8 mouse cellular contexts compared by ENCODE assay signal in the genomic region with DNA sequence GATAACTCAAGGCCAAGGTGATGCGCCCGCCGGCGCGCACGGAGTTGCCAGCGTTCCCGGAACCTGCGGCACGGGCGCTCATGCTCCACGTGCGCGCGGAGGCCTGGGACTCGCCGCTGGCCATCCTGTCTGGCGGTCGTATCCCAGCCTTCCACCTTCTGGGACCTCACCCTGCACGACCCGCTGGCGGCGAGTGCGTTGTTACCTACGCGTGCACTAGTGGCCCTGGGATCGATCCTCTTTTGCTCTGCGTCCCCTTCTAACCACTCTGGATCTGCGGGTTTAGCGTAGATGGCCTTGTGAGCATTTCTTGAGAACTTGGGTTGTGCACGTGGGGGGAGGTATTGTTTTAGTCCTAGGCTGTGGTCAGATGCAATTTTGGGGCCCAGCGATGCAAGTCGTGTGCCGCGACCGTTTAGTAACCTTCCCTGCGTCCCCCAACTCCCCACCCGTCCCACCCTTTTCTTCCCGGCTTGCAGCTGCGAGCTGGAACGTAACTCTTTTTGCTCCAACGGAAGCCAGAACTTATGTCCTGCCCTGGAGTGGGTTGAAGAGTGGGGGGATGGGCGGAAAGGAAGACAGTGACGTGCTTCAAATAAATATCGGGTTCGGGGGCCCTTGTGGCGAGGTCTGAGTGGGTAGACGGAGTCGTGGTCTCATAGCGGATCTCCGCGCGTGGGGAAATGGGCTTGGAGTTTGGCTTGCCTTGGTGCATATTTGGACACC. TPM values are rescaled to one million over a fixed set of nuclear protein-coding genes. Genes with fewer than 3 reads are reported as not detected.
DNase-seq lines count a peak whose midpoint lies in the region; TF ChIP-seq lines count a peak whose summit lies in the region.

No protein-coding gene starts in this region.

- no peak for TF ChIP-seq EP300 in CH12.LX (IDR thresholded peaks at IDR 0.05; ENCODE audit: low read length)
- no peak for TF ChIP-seq EP300 in heart, adult 2 months (IDR thresholded peaks at IDR 0.05; ENCODE audit: insufficient read depth, low read depth, low read length)

- DNase-seq in 3134 (ENCODE audit: extremely low read depth, insufficient read length, low spot score) (peak; percentile 82), CH12.LX (ENCODE audit: extremely low read depth) (peak; percentile 64)
- peak; percentile 6 to 25 for DNase-seq in cerebellum, postnatal 14 days
- DNase-seq in heart, adult 2 months: peak; percentile 14 to 21
- DNase-seq in kidney, postnatal 14 days: peak; percentile 36
- DNase-seq in mesoderm, embryonic 11.5 days (ENCODE audit: low read depth, low spot score): peak; percentile 65
- DNase-seq in spleen, postnatal 10 days (ENCODE audit: low spot score in 2 of 2): peak; percentile 40 to 49
- no peak for DNase-seq in left cerebral cortex, postnatal 25 days (ENCODE audit: low spot score in 2 of 2)

- H3K4me2 ChIP-seq in CH12.LX (ENCODE audit: insufficient read depth, low read depth, poor library complexity, severe bottlenecking): peak overlapping the region; percentile 88

- 3% methylated on average over 53 of the region's 53 CpGs for WGBS in heart, adult 2 months

- H3K4me1 ChIP-seq in CH12.LX (ENCODE audit: control insufficient read depth in 1 of 2, insufficient read depth in 2 of 2): peaks cover 12 to 49% of the 10 kb centered on the region in 2 experiments
- H3K4me1 ChIP-seq in heart, adult 2 months (ENCODE audit: control insufficient read depth, insufficient read depth, low read length): no peaks in the 10 kb centered on the region

- H3K27me3 ChIP-seq in CH12.LX (replicated peaks): no peaks in the 10 kb centered on the region
- no peaks in the 10 kb centered on the region for H3K27me3 ChIP-seq in heart, adult 2 months (ENCODE audit: control insufficient read depth, insufficient read depth, low read length)

- H3K36me3 ChIP-seq in CH12.LX (replicated peaks in 1 of 2; ENCODE audit: control insufficient read depth in 1 of 2, insufficient read depth in 1 of 2, low read length in 1 of 2): peaks cover 14 to 35% of the 10 kb centered on the region in 2 experiments
- peaks cover 2% of the 10 kb centered on the region; the same call in 1 of the 2 replicates for H3K36me3 ChIP-seq in heart, adult 2 months (ENCODE audit: control insufficient read depth, insufficient read depth, low read length)

- H3K9ac ChIP-seq in CH12.LX (ENCODE audit: insufficient read depth, low read depth): peak overlapping the region; percentile 81
- peak overlapping the region; percentile 75 for H3K9ac ChIP-seq in heart, adult 2 months (ENCODE audit: low read depth, low read length)

- in situ Hi-C loops in CH12.LX (cut with MboI; ENCODE audit: low pct_ligation_motif_present, low pct_unique_long_range_greater_than_20kb, low sequenced_read_pairs): no loop called here

- H3K9me3 ChIP-seq in CH12.LX (replicated peaks; ENCODE audit: low read length): no peaks in the 10 kb centered on the region

- TF ChIP-seq RAD21 in CH12.LX (IDR thresholded peaks at IDR 0.05; ENCODE audit: low read depth, low read length): no peak

- peak overlapping the region; percentile 74 for H3K27ac ChIP-seq in CH12.LX (ENCODE audit: insufficient read depth, low read depth)
- H3K27ac ChIP-seq in heart, adult 2 months: peak overlapping the region; percentile 76

- intact Hi-C loops in heart, adult 2 months (cut with DNase I): no loop called here
- intact Hi-C loops in left cerebral cortex, postnatal 25 days (cut with DNase I): loop anchor here (5.0 kb wide), 1 partner anchor 801 kb away; no protein-coding TSS in a partner anchor

- no peak for TF ChIP-seq CTCF in CH12.LX (conservative IDR thresholded peaks at IDR 0.05 in 1 of 2, IDR thresholded peaks at IDR 0.05 in 1 of 2; ENCODE audit: low read depth in 2 of 2, low read length in 2 of 2)
- TF ChIP-seq CTCF in heart, adult 2 months (IDR thresholded peaks at IDR 0.05): no peak

- peak overlapping the region; percentile 88 to 95 (median 92) for H3K4me3 ChIP-seq in CH12.LX (replicated peaks in 1 of 3; ENCODE audit: low read depth in 2 of 3, low read length in 2 of 3, poor library complexity in 1 of 3)
- peak overlapping the region; percentile 54 for H3K4me3 ChIP-seq in heart, adult 2 months

- H3K79me2 ChIP-seq in CH12.LX (replicated peaks; ENCODE audit: control insufficient read depth, extremely low read depth, insufficient read depth, poor library complexity, severe bottlenecking): peaks cover 40% of the 10 kb centered on the region
- no peaks in the 10 kb centered on the region for H3K79me2 ChIP-seq in heart, adult 2 months (replicated peaks; ENCODE audit: control insufficient read depth, insufficient read depth, low read length)

- no peak for TF ChIP-seq POLR2A in CH12.LX (IDR thresholded peaks at IDR 0.05; ENCODE audit: low read depth, low read length)
- no peak for TF ChIP-seq POLR2A in heart, adult 2 months (IDR thresholded peaks at IDR 0.05; ENCODE audit: insufficient read depth, low read depth, low read length)

- dilution Hi-C loops in CH12.LX (cut with MboI; ENCODE audit: extremely low pct_ligation_motif_present, extremely low pct_unique_long_range_greater_than_20kb, low sequenced_read_pairs): no loop called here

TF ChIP-seq in CH12.LX, 34 proteins besides CTCF, POLR2A, EP300 and RAD21:
- TF ChIP-seq PAX5 (IDR thresholded peaks at IDR 0.05; ENCODE audit: low read length) (no peak), MAFK (IDR thresholded peaks at IDR 0.05; ENCODE audit: insufficient replicate concordance, low read length) (no peak), ZNF384 (IDR thresholded peaks at IDR 0.05; ENCODE audit: low read depth, low read length) (no peak), TCF12 (IDR thresholded peaks at IDR 0.05; ENCODE audit: low read depth, low read length) (0 out of 2 replicates have a peak, but pooled peaks have one; percentile 23), IRF4 (IDR thresholded peaks at IDR 0.05; ENCODE audit: low read depth, low read length) (no peak), POLR2AphosphoS2 (IDR thresholded peaks at IDR 0.05; ENCODE audit: low read depth, low read length) (no peak), NELFE (IDR thresholded peaks at IDR 0.05; ENCODE audit: low read depth, low read length) (no peak), SIN3A (IDR thresholded peaks at IDR 0.05; ENCODE audit: low read length) (peak; percentile 2; the same call in 1 of the 2 replicates), CHD1 (IDR thresholded peaks at IDR 0.05; ENCODE audit: low read depth, low read length) (no peak; the same call in 1 of the 2 replicates), GABPA (IDR thresholded peaks at IDR 0.05; ENCODE audit: insufficient replicate concordance, low read depth, low read length) (no peak), CHD2 (IDR thresholded peaks at IDR 0.05; ENCODE audit: low read length) (peak; percentile 62), JUN (IDR thresholded peaks at IDR 0.05; ENCODE audit: insufficient read depth, low read depth, low read length) (no peak), JUND (conservative IDR thresholded peaks at IDR 0.05; ENCODE audit: low read depth, low read length) (no peak), HCFC1 (IDR thresholded peaks at IDR 0.05; ENCODE audit: low read depth, low read length) (no peak), ELF1 (IDR thresholded peaks at IDR 0.05; ENCODE audit: low read depth, low read length) (no peak), MAX (IDR thresholded peaks at IDR 0.05; ENCODE audit: low read length) (peak; percentile 94), SMC3 (IDR thresholded peaks at IDR 0.05; ENCODE audit: low read depth, low read length) (no peak), MAZ (IDR thresholded peaks at IDR 0.05; ENCODE audit: low read depth, low read length) (no peak), MEF2A (IDR thresholded peaks at IDR 0.05; ENCODE audit: borderline replicate concordance, low read depth, low read length) (no peak), MXI1 (IDR thresholded peaks at IDR 0.05; ENCODE audit: low read depth, low read length) (peak; percentile 91), NRF1 (IDR thresholded peaks at IDR 0.05; ENCODE audit: low read depth, low read length) (no peak), ZKSCAN1 (IDR thresholded peaks at IDR 0.05; ENCODE audit: borderline replicate concordance, low read depth, low read length) (no peak), TBP (conservative IDR thresholded peaks at IDR 0.05; ENCODE audit: low read depth, low read length) (no peak), MYC (IDR thresholded peaks at IDR 0.05; ENCODE audit: low read depth, low read length) (peak; percentile 90), ZMIZ1 (IDR thresholded peaks at IDR 0.05; ENCODE audit: low read depth, low read length) (peak; percentile 47; the same call in 1 of the 2 replicates), E2F4 (IDR thresholded peaks at IDR 0.05; ENCODE audit: insufficient replicate concordance, low read depth, low read length) (no peak), BHLHE40 (IDR thresholded peaks at IDR 0.05; ENCODE audit: low read depth, low read length) (peak; percentile 85)

RNA-seq across cellular contexts. Expression of gene Cdca7, which starts 0.7 kb away (rescaled TPM):
- total RNA-seq in CH12.LX (2012; rRNA removed): 83.5 and 92.9 TPM in 2 replicates
- total RNA-seq in CH12.LX (2014; rRNA removed): 176 and 202 TPM in 2 replicates
- polyA plus RNA-seq in CH12.LX (2012; ENCODE audit: insufficient read length, low read depth): 91.1 and 114 TPM in 2 replicates
- total RNA-seq in heart, adult 2 months (2021): 1 to 10 TPM; 1.2 to 1.9 TPM
- polyA plus RNA-seq in heart, adult 2 months (2012; rRNA removed): 2.3 and 2.5 TPM in 2 replicates
- total RNA-seq in left cerebral cortex, postnatal 25 days (2021): 1 to 10 TPM; 3.4 to 5.0 TPM

Comparison
In these comparisons a context has a peak if more than half of its experiments do, and no peak if none do; other contexts are left out.
1. DNase-seq: peak in 3134 (single experiment), CH12.LX (single experiment), cerebellum, postnatal 14 days (2 of 2), heart, adult 2 months (2 of 2), kidney, postnatal 14 days (single experiment), mesoderm, embryonic 11.5 days (single experiment) and spleen, postnatal 10 days (2 of 2); none in left cerebral cortex, postnatal 25 days (0 of 2).
2. RNA of gene Cdca7, which starts 0.7 kb away (total RNA-seq): 83.5 to 202 TPM in CH12.LX; 3.4 to 5.0 TPM in left cerebral cortex, postnatal 25 days and 1.2 to 1.9 TPM in heart, adult 2 months; every median in the first group is over 10 times any median in the second.